Mouse (Mus musculus) liver, embryonic 12.5 days (tissue): ENCODE measurements around the gene 1700021F07Rik. TPM values are rescaled to one million over a fixed set of nuclear protein-coding genes. Genes with fewer than 3 reads are reported as not detected.

ENCODE experiments used
- ATAC-seq: fragments of 200-750 bp; cut with Nextera tagmentation; 2 replicates; pipeline ENCODE4 v1.8.0; 2017; ENCODE audit warnings: moderate number of reproducible peaks, mild to moderate bottlenecking, moderate library complexity
- H3K27ac ChIP-seq: fragments of 300-500 bp; sonication (generic); 2 replicates; pipeline ENCODE4 v1.5.1; 2016; ENCODE audit warnings: mild to moderate bottlenecking
- H3K27me3 ChIP-seq: fragments of 300-500 bp; sonication (generic); replicated peaks from 2 replicates; pipeline ENCODE4 v1.6.1; 2016; ENCODE audit warnings: mild to moderate bottlenecking, moderate library complexity
- H3K36me3 ChIP-seq: fragments of 300-500 bp; sonication (generic); 2 replicates; pipeline ENCODE4 v1.6.1; 2016; ENCODE audit warnings: mild to moderate bottlenecking, moderate library complexity
- H3K4me1 ChIP-seq: fragments of 300-500 bp; sonication (generic); 2 replicates; pipeline ENCODE4 v1.6.1; 2016
- H3K4me2 ChIP-seq: fragments of 300-500 bp; sonication (generic); 2 replicates; pipeline ENCODE4 v1.6.1; 2016; ENCODE audit warnings: mild to moderate bottlenecking, moderate library complexity
- H3K4me3 ChIP-seq: fragments of 300-500 bp; sonication (generic); 2 replicates; pipeline ENCODE4 v1.5.1; 2016; ENCODE audit warnings: mild to moderate bottlenecking, moderate library complexity
- H3K9ac ChIP-seq: fragments of 300-500 bp; sonication (generic); 2 replicates; pipeline ENCODE4 v1.6.1; 2016; ENCODE audit warnings: mild to moderate bottlenecking, moderate library complexity
- H3K9me3 ChIP-seq: fragments of 300-500 bp; sonication (generic); replicated peaks from 2 replicates; pipeline ENCODE4 v1.6.1; 2016; ENCODE audit warnings: mild to moderate bottlenecking, moderate library complexity
- WGBS: fragments of 180-500 bp; shearing (Covaris S2); methylation state at CpG from one replicate; pipeline ENCODE4 v1.1.7; 2016; ENCODE audit not compliant: insufficient replicate concordance; 5-methylcytosine and 5-hydroxymethylcytosine counted together
- polyA plus RNA-seq: library from polyadenylated mRNA; unstranded; fragments of >200 nt; fragmentation: Nextera tagmentation; extraction: Ambion mirVana; gene quantifications from 2 replicates; pipeline ENCODE4 v1.2.1, GENCODE M21; 2016

The 1700021F07Rik gene
- polyA plus RNA-seq, 1 experiment from 2014 or later: not detected

GRCm38 (mm10) chr2:173535886-173536285 is 13.5 kb downstream of the 1700021F07Rik start:
- WGBS: 76% methylated on average over 9 of the region's 9 CpGs
- Histone ChIP-seq H3K4me3 (no peak overlapping the region), H3K4me2 (no peak overlapping the region), H3K27ac (no peak overlapping the region), H3K36me3 (no peaks in the 10 kb centered on the region), H3K9ac (no peak overlapping the region), H3K27me3 (0 out of 2 replicates have a peak, but pooled peaks cover 5% of the 10 kb centered on the region), H3K4me1 (no peaks in the 10 kb centered on the region), H3K9me3 (no peaks in the 10 kb centered on the region)
- ATAC-seq: no peak

- H3K36me3 ChIP-seq: no peaks in the 10 kb centered on the region
- no peak overlapping the region for H3K4me2 ChIP-seq
- H3K27me3 ChIP-seq: peaks cover 4% of the 10 kb centered on the region
- no peaks in the 10 kb centered on the region for H3K9me3 ChIP-seq
- no peak overlapping the region for H3K4me3 ChIP-seq
- H3K4me1 ChIP-seq: no peaks in the 10 kb centered on the region
- H3K9ac ChIP-seq: no peak overlapping the region
- WGBS: 65% methylated on average over 15 of the region's 15 CpGs
- no peak for ATAC-seq
- no peak overlapping the region for H3K27ac ChIP-seq
These were observed 17.4 kb downstream of the 1700021F07Rik start for GRCm38 (mm10) chr2:173539781-173540180.

- Histone ChIP-seq H3K36me3 (no peaks in the 10 kb centered on the region), H3K4me1 (no peaks in the 10 kb centered on the region), H3K27ac (no peak overlapping the region), H3K27me3 (peaks cover 9% of the 10 kb centered on the region), H3K9me3 (no peaks in the 10 kb centered on the region), H3K9ac (no peak overlapping the region), H3K4me2 (no peak overlapping the region), H3K4me3 (no peak overlapping the region)
- no peak for ATAC-seq
- 28% methylated on average over 4 of the region's 4 CpGs for WGBS
These were observed 19.4 kb downstream of the 1700021F07Rik start for GRCm38 (mm10) chr2:173541748-173542147.

- no peak for ATAC-seq
- 63% methylated on average over 4 of the region's 4 CpGs for WGBS
- H3K4me3 ChIP-seq: no peak overlapping the region
- no peak overlapping the region for H3K27ac ChIP-seq
- no peaks in the 10 kb centered on the region for H3K9me3 ChIP-seq
- no peak overlapping the region for H3K4me2 ChIP-seq
- H3K9ac ChIP-seq: no peak overlapping the region
- peaks cover 13% of the 10 kb centered on the region for H3K27me3 ChIP-seq
- no peaks in the 10 kb centered on the region for H3K4me1 ChIP-seq
- H3K36me3 ChIP-seq: no peaks in the 10 kb centered on the region
These were observed 20.3 kb downstream of the 1700021F07Rik start for GRCm38 (mm10) chr2:173542716-173543115.

GRCm38 (mm10) chr2:173545992-173546703 is 23.8 kb downstream of the 1700021F07Rik start:
- H3K36me3 ChIP-seq: no peaks in the 10 kb centered on the region
- peaks cover 13% of the 10 kb centered on the region for H3K27me3 ChIP-seq
- H3K9me3 ChIP-seq: no peaks in the 10 kb centered on the region
- no peak for ATAC-seq
- H3K27ac ChIP-seq: no peak overlapping the region
- 35% methylated on average over 15 of the region's 15 CpGs for WGBS
- H3K4me1 ChIP-seq: no peaks in the 10 kb centered on the region
- no peak overlapping the region for H3K4me3 ChIP-seq
- H3K9ac ChIP-seq: no peak overlapping the region
- H3K4me2 ChIP-seq: no peak overlapping the region

- 71% methylated on average over 10 of the region's 10 CpGs for WGBS
- Histone ChIP-seq H3K27me3 (peaks cover 16% of the 10 kb centered on the region), H3K4me3 (no peak overlapping the region)
These were observed 26.9 kb downstream of the 1700021F07Rik start for GRCm38 (mm10) chr2:173549236-173549635.

GRCm38 (mm10) chr2:173550681-173551080 is 28.3 kb downstream of the 1700021F07Rik start:
- ATAC-seq: no peak
- WGBS: 53% methylated on average over 6 of the region's 6 CpGs

More at GRCm38 (mm10) chr2:173549236-173549635, 26.9 kb downstream of the 1700021F07Rik start:
- no peak overlapping the region for H3K4me2 ChIP-seq
- no peaks in the 10 kb centered on the region for H3K4me1 ChIP-seq
- H3K9ac ChIP-seq: no peak overlapping the region
- no peaks in the 10 kb centered on the region for H3K9me3 ChIP-seq
- no peak overlapping the region for H3K27ac ChIP-seq
- no peaks in the 10 kb centered on the region for H3K36me3 ChIP-seq
- ATAC-seq: no peak

GRCm38 (mm10) chr2:173553863-173554262 is 31.5 kb downstream of the 1700021F07Rik start:
- no peaks in the 10 kb centered on the region for H3K4me1 ChIP-seq
- no peak overlapping the region for H3K9ac ChIP-seq
- H3K4me2 ChIP-seq: no peak overlapping the region
- H3K27me3 ChIP-seq: peaks cover 26% of the 10 kb centered on the region
- no peak overlapping the region for H3K4me3 ChIP-seq
- no peaks in the 10 kb centered on the region for H3K36me3 ChIP-seq
- no peak overlapping the region for H3K27ac ChIP-seq
- ATAC-seq: 0 out of 2 replicates have a peak, but pooled peaks have one; percentile 46
- WGBS: 42% methylated on average over 9 of the region's 9 CpGs
- H3K9me3 ChIP-seq: no peaks in the 10 kb centered on the region

More at GRCm38 (mm10) chr2:173550681-173551080, 28.3 kb downstream of the 1700021F07Rik start:
- Histone ChIP-seq H3K9me3 (no peaks in the 10 kb centered on the region), H3K4me1 (no peaks in the 10 kb centered on the region), H3K36me3 (no peaks in the 10 kb centered on the region), H3K4me3 (no peak overlapping the region), H3K4me2 (no peak overlapping the region), H3K27me3 (peaks cover 26% of the 10 kb centered on the region), H3K9ac (no peak overlapping the region), H3K27ac (no peak overlapping the region)

- no peak overlapping the region for H3K27ac ChIP-seq
- H3K9ac ChIP-seq: no peak overlapping the region
- ATAC-seq: no peak
- no peaks in the 10 kb centered on the region for H3K36me3 ChIP-seq
- 57% methylated on average over 12 of the region's 12 CpGs for WGBS
- no peak overlapping the region for H3K4me3 ChIP-seq
- peaks cover 31% of the 10 kb centered on the region for H3K27me3 ChIP-seq
- no peak overlapping the region for H3K4me2 ChIP-seq
- H3K4me1 ChIP-seq: no peaks in the 10 kb centered on the region
- no peaks in the 10 kb centered on the region for H3K9me3 ChIP-seq
These were observed 36.5 kb downstream of the 1700021F07Rik start for GRCm38 (mm10) chr2:173558754-173559396.

GRCm38 (mm10) chr2:173561851-173562442 is 39.6 kb downstream of the 1700021F07Rik start:
- H3K36me3 ChIP-seq: no peaks in the 10 kb centered on the region
- H3K9me3 ChIP-seq: no peaks in the 10 kb centered on the region
- WGBS: 32% methylated on average over 5 of the region's 5 CpGs
- H3K4me2 ChIP-seq: no peak overlapping the region
- peaks cover 4% of the 10 kb centered on the region; the same call in 1 of the 2 replicates for H3K4me1 ChIP-seq
- H3K4me3 ChIP-seq: no peak overlapping the region
- no peak overlapping the region for H3K9ac ChIP-seq
- 0 out of 2 replicates have a peak, but pooled peaks have one; percentile 8 for ATAC-seq
- H3K27ac ChIP-seq: no peak overlapping the region
- H3K27me3 ChIP-seq: peaks cover 8% of the 10 kb centered on the region; the same call in 1 of the 2 replicates

GRCm38 (mm10) chr2:173563336-173563735 is 41.0 kb downstream of the 1700021F07Rik start:
- Histone ChIP-seq H3K9ac (no peak overlapping the region), H3K4me3 (no peak overlapping the region), H3K4me2 (no peak overlapping the region), H3K4me1 (peaks cover 4% of the 10 kb centered on the region; the same call in 1 of the 2 replicates), H3K36me3 (no peaks in the 10 kb centered on the region), H3K27ac (no peak overlapping the region), H3K27me3 (peaks cover 8% of the 10 kb centered on the region; the same call in 1 of the 2 replicates), H3K9me3 (no peaks in the 10 kb centered on the region)
- no peak for ATAC-seq
- 59% methylated on average over 7 of the region's 7 CpGs for WGBS

GRCm38 (mm10) chr2:173564179-173564578 is 41.8 kb downstream of the 1700021F07Rik start:
- Histone ChIP-seq H3K4me3 (no peak overlapping the region), H3K9me3 (no peaks in the 10 kb centered on the region), H3K27ac (no peak overlapping the region), H3K27me3 (peaks cover 10% of the 10 kb centered on the region; the same call in 1 of the 2 replicates), H3K4me2 (no peak overlapping the region), H3K36me3 (no peaks in the 10 kb centered on the region), H3K9ac (no peak overlapping the region), H3K4me1 (peaks cover 4% of the 10 kb centered on the region; the same call in 1 of the 2 replicates)
- WGBS: 65% methylated on average over 9 of the region's 9 CpGs
- ATAC-seq: no peak
